Mouse (Mus musculus) kidney, adult 2 months (tissue): Measurements from ENCODE around the gene Utp6.

Source experiments
- CTCF ChIP-seq: fragments of 200-500 bp; conservative IDR thresholded peaks from 2 replicates; pipeline ENCODE4 v1.5.1; 2011; ENCODE audit warnings: low read depth, mild to moderate bottlenecking, control low read depth, low read length, moderate library complexity, mixed read lengths; ENCODE audit not compliant: insufficient read depth, insufficient read length
- POLR2A ChIP-seq: fragments of 200-500 bp; IDR thresholded peaks from one replicate; pipeline ENCODE4 v1.6.1; 2011; ENCODE audit warnings: low read depth, low read length, control low read depth

DNA sequence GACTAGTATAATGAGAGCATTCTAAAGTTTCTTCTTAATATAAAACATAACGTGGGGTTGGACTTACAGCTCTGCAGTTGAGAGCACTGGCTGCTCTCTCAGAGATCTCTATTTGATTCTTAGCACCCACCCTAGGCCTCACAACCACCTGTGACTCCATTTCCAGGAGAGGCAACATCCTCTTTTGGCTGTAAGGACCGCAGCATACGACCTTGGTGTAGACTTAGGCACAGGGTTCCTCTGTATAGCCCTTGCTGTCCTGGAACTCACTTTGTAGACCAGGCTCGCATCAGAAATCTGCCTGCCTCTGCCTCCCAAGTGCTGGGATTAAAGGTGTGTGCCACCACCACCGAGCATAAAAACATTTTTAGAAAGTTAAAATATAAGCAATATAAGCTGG lies 29.4 kb upstream of the Utp6 start:
- TF ChIP-seq POLR2A (no peak), CTCF (no peak)
